Mouse (Mus musculus): ENCODE measurements around the gene Lamp3.
"Not testable (repeated sequence)": the region's sequence is repeated elsewhere in the genome, so short reads cannot be mapped to it uniquely, and the experiment has no call there.

GRCm38 (mm10) chr16:19724139-19724538 is 18.0 kb upstream of the Lamp3 start:
- TF ChIP-seq CTCF (IDR thresholded peaks at IDR 0.05; ENCODE audit: low read depth, low read length); POLR2A (IDR thresholded peaks at IDR 0.05; ENCODE audit: insufficient read depth, low read length); EP300 (IDR thresholded peaks at IDR 0.05; ENCODE audit: insufficient read depth, low read depth, low read length): not testable (repeated sequence)
